Mouse (Mus musculus): ENCODE data around the gene Ltbp3. TPM values are rescaled to one million over a fixed set of nuclear protein-coding genes. Genes with fewer than 3 reads are reported as not detected.
A peak's percentile ranks its signal among the peaks of the same experiment; 100 is the strongest.

The Ltbp3 gene
- total and polyA plus RNA-seq, 2 experiments from 2014 or later = 15.4 to 73.4 TPM

DNA sequence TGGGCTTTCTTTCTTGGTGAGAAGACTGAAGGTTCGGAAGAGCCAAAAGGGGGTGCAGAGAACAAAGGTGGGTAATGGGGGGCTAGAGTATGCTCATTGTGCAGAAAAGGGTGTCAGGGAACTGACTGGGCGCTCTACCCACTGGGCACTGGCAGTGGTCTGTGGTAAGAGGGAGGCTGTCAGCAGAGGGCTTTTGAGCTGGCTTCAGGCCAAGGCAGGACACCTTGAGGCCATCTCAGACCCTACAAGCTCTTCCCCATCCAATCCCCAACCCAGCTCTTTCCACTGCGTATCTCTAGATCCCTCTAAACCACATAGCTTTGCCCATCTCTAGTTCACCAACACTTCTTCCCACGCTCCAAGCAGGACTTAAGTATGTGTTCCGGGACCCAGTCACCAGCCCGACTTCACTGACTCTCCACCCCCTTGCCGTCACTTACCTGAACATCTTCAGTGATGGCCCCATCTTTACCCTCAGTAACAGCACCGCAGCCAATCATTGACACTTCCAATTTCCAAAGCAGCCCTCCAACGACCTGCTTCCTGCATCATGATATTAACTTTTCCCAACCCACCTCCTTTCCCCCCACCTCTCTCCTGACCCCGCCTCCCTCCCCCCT is 44.4 kb downstream of the Ltbp3 start:
- no peaks in the 10 kb centered on the region for H3K27me3 ChIP-seq (ENCODE audit: control insufficient read depth, insufficient read depth, low read length)
- TF ChIP-seq EP300 (IDR thresholded peaks at IDR 0.05; ENCODE audit: low read depth) (no peak), CTCF (IDR thresholded peaks at IDR 0.05; ENCODE audit: low read depth) (no peak)
- H3K9me3 ChIP-seq (replicated peaks; ENCODE audit: control insufficient read depth, low read length) = no peaks in the 10 kb centered on the region
- WGBS = 57% methylated on average over 10 of the region's 10 CpGs
- H3K4me1 ChIP-seq (ENCODE audit: control insufficient read depth, insufficient read depth) = no peaks in the 10 kb centered on the region
- H3K9ac ChIP-seq (replicated peaks; ENCODE audit: low read depth, low read length) = no peak overlapping the region
- DNase-seq (ENCODE audit: low spot score) = no peak
- H3K36me3 ChIP-seq (replicated peaks; ENCODE audit: control insufficient read depth, insufficient read depth, low read length) = no peaks in the 10 kb centered on the region
- H3K4me3 ChIP-seq (ENCODE audit: low read depth, low read length) = no peak overlapping the region
- no peak for ATAC-seq (ENCODE audit: insufficient read depth, low read depth)
- no peak overlapping the region for H3K27ac ChIP-seq (ENCODE audit: low read depth)
- H3K4me2 ChIP-seq (ENCODE audit: low read depth, low read length) = no peak overlapping the region

DNA sequence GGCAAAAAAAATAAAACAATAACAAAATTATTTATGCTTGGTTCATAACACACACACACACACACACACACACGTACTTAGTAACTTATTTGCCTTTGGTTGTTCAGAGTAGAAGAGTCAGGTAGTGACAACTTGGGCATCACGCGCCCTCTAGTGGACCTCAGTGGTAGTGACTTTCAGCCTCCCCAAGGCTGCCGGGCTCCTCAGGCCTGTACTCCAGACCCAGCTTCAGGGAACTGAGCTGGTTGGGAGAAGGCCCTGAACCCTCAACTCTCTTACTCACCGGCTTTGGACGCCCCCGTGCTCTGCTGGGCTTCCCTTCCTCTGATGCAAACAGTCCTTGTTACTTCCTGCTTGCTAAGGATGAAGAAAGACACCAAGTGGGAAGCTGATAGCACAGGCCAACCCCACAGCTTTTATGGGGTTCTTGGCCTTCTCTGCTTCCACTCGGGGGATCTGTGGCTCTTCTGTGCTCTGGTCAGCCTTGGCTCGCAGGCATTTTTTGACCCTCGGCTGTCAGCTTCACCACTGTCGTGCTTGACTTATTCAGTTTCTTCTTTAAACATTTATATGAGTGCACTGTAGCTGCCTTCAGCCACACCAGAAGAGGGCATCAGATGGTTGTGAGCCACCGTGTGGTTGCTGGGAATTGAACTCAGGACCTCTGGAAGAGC is 45.9 kb downstream of the Ltbp3 start:
- ATAC-seq (ENCODE audit: insufficient read depth, low read depth) (peak; percentile 66), DNase-seq (ENCODE audit: low spot score) (peak; percentile 76)
- H3K4me3 ChIP-seq (ENCODE audit: low read depth, low read length) = no peak overlapping the region
- peak; percentile 88 for TF ChIP-seq CTCF (IDR thresholded peaks at IDR 0.05; ENCODE audit: low read depth)
- no peak for TF ChIP-seq EP300 (IDR thresholded peaks at IDR 0.05; ENCODE audit: low read depth)
- 9% methylated on average over 12 of the region's 12 CpGs for WGBS
- peak overlapping the region; percentile 72 for H3K27ac ChIP-seq (ENCODE audit: low read depth)
- no peak overlapping the region for H3K4me2 ChIP-seq (ENCODE audit: low read depth, low read length)
- no peak overlapping the region for H3K9ac ChIP-seq (replicated peaks; ENCODE audit: low read depth, low read length)
- no peaks in the 10 kb centered on the region for H3K4me1 ChIP-seq (ENCODE audit: control insufficient read depth, insufficient read depth)
- H3K9me3 ChIP-seq (replicated peaks; ENCODE audit: control insufficient read depth, low read length) = no peaks in the 10 kb centered on the region
- no peaks in the 10 kb centered on the region for H3K36me3 ChIP-seq (replicated peaks; ENCODE audit: control insufficient read depth, insufficient read depth, low read length)
- H3K27me3 ChIP-seq (ENCODE audit: control insufficient read depth, insufficient read depth, low read length) = no peaks in the 10 kb centered on the region

DNA sequence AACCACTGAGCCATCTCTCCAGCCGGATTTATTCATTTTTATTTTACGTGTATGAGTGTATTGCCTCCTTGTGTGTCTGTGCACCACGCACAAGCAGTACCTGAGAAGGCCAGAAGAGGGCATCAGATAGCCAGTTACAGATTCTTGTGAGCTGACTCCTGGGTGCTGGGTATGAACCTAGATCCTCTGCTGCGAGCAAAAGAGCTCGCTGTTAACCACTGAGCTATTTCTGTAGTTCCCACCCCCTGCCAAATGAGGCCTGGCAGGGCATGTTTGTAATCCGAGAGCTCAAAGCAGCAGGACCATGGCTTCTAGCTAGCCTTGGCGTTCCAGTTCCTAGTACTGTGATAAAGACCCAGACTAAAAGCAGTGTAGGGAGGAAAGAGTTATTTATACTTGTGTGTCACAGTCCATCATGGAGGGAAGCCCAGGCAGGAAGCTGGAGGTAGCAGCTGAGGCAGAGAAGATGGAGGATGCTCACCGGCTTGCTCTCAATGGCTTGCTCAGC is 46.5 kb downstream of the Ltbp3 start:
- no peak for TF ChIP-seq EP300 (IDR thresholded peaks at IDR 0.05; ENCODE audit: low read depth)
- TF ChIP-seq CTCF (IDR thresholded peaks at IDR 0.05; ENCODE audit: low read depth) = peak; percentile 87
- DNase-seq (ENCODE audit: low spot score) (peak; percentile 94), ATAC-seq (ENCODE audit: insufficient read depth, low read depth) (peak; percentile 94)
- Histone ChIP-seq H3K4me2 (ENCODE audit: low read depth, low read length) (no peak overlapping the region), H3K9me3 (replicated peaks; ENCODE audit: control insufficient read depth, low read length) (no peaks in the 10 kb centered on the region), H3K4me3 (ENCODE audit: low read depth, low read length) (no peak overlapping the region), H3K27ac (ENCODE audit: low read depth) (peak overlapping the region; percentile 76), H3K4me1 (ENCODE audit: control insufficient read depth, insufficient read depth) (no peaks in the 10 kb centered on the region), H3K27me3 (ENCODE audit: control insufficient read depth, insufficient read depth, low read length) (no peaks in the 10 kb centered on the region), H3K9ac (replicated peaks; ENCODE audit: low read depth, low read length) (no peak overlapping the region), H3K36me3 (replicated peaks; ENCODE audit: control insufficient read depth, insufficient read depth, low read length) (no peaks in the 10 kb centered on the region)
- WGBS = 5% methylated on average over 8 of the region's 8 CpGs

DNA sequence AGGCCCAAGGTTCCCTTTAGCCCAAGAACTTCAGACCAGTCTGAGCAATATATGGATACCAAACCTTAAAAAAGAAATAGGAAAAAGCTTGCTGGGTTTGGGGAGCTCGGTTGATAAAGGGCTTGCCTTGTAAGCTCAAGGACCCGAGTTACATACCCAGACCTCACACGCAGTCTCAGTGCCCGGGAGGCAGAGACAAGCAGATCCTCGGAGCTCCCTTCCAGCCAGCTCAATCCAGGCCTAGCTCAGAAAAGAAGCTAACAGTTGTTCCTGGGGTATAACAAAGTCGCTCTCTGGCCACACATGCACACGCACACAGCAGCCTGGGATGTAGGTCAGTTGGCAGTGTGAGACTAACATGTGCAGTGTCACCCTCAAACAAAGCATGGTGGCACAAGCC is 47.2 kb downstream of the Ltbp3 start:
- Histone ChIP-seq H3K27ac (ENCODE audit: low read depth) (peak overlapping the region; percentile 76), H3K4me3 (ENCODE audit: low read depth, low read length) (no peak overlapping the region), H3K36me3 (replicated peaks; ENCODE audit: control insufficient read depth, insufficient read depth, low read length) (no peaks in the 10 kb centered on the region), H3K4me1 (ENCODE audit: control insufficient read depth, insufficient read depth) (no peaks in the 10 kb centered on the region), H3K4me2 (ENCODE audit: low read depth, low read length) (no peak overlapping the region), H3K9ac (replicated peaks; ENCODE audit: low read depth, low read length) (no peak overlapping the region), H3K9me3 (replicated peaks; ENCODE audit: control insufficient read depth, low read length) (no peaks in the 10 kb centered on the region), H3K27me3 (ENCODE audit: control insufficient read depth, insufficient read depth, low read length) (no peaks in the 10 kb centered on the region)
- no peak for DNase-seq (ENCODE audit: low spot score)
- ATAC-seq (ENCODE audit: insufficient read depth, low read depth) = no peak
- TF ChIP-seq CTCF (IDR thresholded peaks at IDR 0.05; ENCODE audit: low read depth) (no peak), EP300 (IDR thresholded peaks at IDR 0.05; ENCODE audit: low read depth) (no peak)
- WGBS = 68% methylated on average over 7 of the region's 7 CpGs

DNA sequence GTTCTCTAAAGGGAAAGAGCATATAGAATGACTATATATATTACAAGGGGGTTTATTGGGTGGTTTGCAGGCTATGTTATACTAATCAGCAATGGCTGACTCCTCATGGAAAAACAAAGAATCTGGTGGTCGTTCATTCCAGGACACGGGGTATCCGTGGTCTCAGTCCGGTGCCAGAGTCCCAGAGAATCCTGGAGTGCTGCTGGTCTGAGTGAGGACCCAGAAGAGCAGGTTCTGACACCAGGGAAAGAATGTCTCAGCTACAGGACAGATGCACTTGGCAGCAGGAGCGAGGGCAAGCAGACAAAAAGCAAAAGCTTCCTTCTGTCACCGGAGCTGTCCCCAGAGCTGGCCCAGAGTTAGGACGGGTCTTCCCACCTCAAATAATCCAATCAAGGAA is 47.9 kb downstream of the Ltbp3 start:
- Histone ChIP-seq H3K4me2 (ENCODE audit: low read depth, low read length) (no peak overlapping the region), H3K9me3 (replicated peaks; ENCODE audit: control insufficient read depth, low read length) (no peaks in the 10 kb centered on the region), H3K9ac (replicated peaks; ENCODE audit: low read depth, low read length) (no peak overlapping the region), H3K27me3 (ENCODE audit: control insufficient read depth, insufficient read depth, low read length) (no peaks in the 10 kb centered on the region), H3K36me3 (replicated peaks; ENCODE audit: control insufficient read depth, insufficient read depth, low read length) (no peaks in the 10 kb centered on the region), H3K4me1 (ENCODE audit: control insufficient read depth, insufficient read depth) (no peaks in the 10 kb centered on the region), H3K27ac (ENCODE audit: low read depth) (peak overlapping the region; percentile 76; the same call in 1 of the 2 replicates), H3K4me3 (ENCODE audit: low read depth, low read length) (no peak overlapping the region)
- TF ChIP-seq CTCF (IDR thresholded peaks at IDR 0.05; ENCODE audit: low read depth) (no peak), EP300 (IDR thresholded peaks at IDR 0.05; ENCODE audit: low read depth) (no peak)
- ATAC-seq (ENCODE audit: insufficient read depth, low read depth) (no peak), DNase-seq (ENCODE audit: low spot score) (no peak)
- WGBS = 85% methylated on average over 7 of the region's 7 CpGs

All from heart, postnatal 0 days (tissue).